Mouse (Mus musculus) ovary, postnatal 36 days (tissue): ENCODE data around the gene Psmb7.

Source experiments
- DNase-seq: peaks from one replicate; pipeline ENCODE4 v3.0.0; 2022; ENCODE audit warnings: low spot score, mixed read lengths

Psmb7 gene

GRCm38 (mm10) chr2:38591751-38592459, 52.0 kb downstream of the Psmb7 start:
- no peak for DNase-seq

GRCm38 (mm10) chr2:38586733-38587132, 57.2 kb downstream of the Psmb7 start:
- DNase-seq, result no peak

GRCm38 (mm10) chr2:38585379-38585736, 58.5 kb downstream of the Psmb7 start:
- no peak for DNase-seq

DNA sequence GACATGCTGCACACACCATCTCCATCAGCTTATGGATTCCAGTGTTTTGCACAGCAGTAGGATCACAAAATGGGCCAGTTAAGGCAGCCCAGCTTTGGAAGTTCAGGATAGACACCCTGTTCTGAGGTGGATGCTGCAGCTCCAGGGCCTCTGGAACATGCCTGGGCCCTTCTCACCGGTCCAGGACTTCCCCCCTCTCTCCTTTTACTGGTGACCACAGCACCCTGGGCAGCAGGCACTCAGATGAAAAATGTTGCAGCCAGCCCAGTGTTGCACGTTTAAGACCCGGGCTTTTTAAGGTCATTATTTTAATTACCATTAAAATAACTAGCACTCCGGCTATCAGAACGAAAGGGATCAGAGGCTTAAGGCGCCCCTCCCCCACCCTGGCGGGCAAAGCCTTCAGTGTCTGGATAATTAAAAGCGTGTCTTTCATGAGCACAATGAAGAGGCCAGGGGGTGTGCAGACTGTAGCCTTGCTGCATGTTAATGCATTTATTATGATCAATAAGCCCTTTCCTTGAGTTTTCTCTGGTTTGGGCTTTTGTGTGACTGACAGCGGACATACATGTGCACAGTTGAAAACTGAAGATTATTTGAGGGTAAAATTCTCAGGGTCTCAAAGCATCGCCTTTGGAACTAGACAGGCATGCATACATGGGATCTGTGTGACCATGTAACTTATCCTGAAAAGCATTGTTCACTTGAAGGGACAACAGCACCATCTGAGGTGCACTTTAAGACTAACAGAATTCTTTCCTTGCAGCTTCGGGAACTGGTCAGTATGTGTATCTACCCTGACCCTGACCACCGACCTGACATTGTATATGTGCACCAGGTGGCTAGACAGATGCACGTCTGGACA, 59.1 kb downstream of the Psmb7 start:
- DNase-seq, result no peak

DNA sequence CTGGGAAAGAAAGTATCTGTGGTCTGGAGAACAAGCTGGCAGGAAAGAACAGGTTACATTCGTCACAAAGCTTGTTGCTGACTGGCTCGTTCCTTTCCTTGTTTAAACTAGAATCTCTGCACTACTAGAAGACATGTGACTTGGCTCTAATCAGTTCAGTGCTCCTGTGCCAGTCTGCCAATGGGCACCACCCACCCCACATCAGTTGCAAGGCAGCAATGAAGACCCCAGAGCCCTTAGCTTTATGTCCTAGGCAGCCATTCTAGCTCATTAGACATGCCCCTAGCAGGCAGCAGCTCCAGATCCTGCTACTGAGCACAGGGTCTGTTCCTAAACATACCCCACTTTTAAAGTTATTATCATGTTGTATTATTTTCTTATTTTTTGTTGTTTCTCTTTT, 59.9 kb downstream of the Psmb7 start:
- no peak for DNase-seq

DNA sequence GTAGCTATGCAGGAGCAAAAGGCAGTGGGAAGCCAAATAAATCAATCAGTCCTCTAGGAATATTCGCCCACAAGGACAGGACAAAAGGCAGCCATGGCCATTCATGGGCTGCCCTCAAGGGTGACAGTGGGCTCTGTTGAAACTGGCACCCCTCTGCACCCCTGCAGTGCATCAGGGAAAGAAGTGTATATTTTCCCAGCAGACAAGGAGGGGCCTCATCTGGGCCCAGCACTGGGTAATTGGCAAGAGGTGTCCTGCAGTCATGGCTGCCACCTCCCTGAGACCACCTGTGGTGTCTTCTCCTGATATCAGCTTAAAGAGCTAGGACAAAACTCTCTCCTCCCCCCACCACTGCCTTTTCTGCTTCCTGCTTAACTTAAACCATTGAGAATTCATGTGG, 64.4 kb downstream of the Psmb7 start:
- DNase-seq, result no peak

- DNase-seq, result no peak
Observed at GRCm38 (mm10) chr2:38578602-38579521, 65.0 kb downstream of the Psmb7 start.

DNA sequence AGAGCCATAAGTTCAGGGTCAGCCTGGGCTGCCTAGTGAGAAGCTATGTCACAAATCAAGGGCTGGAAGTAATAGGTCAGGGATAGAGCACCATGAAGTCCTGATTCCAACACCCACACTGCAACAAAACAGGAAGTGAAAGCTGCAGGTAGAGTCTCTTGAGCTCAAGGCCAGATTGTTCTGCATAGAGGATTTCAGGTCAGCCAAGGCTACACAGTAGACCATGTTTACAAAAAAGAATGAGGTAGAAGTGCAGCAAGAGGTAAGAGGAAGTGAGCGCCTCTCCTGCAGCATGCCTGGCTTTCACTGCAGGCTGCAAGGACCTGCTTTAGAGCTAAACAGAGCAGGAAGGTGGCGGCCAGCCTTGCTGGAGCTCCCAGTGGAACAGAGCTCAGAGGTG, 69.2 kb downstream of the Psmb7 start:
- no peak for DNase-seq

DNA sequence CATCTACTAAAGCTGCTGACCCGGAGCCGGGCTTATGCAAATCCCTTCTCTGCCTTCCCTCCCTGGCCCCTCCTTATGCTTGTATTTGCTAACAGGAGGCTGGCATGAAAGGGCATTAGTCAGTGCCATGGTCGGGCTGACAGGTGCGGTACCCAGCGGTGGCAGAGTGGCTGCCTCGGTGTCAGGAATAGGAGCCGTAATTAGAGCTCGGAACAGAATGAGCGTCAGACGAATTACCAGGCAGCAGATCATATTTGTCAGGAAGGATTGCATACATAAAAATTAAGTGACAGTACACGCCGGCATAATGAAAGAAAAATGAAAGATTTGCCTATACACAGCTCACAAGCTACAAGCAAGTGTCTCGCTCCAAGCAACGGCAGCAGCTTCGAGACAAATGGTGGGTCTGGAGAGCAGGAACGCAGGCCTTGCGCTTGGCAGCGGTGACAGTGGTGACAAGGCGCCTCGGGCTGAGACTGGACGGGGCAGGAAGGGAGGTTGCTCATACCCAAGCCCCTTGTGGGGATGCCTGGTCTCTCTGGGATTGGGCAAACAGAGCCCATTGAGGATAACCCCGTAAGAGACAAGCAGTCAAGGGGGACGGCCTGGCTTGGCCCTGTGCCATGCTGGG, 71.8 kb downstream of the Psmb7 start:
- DNase-seq, result no peak

DNA sequence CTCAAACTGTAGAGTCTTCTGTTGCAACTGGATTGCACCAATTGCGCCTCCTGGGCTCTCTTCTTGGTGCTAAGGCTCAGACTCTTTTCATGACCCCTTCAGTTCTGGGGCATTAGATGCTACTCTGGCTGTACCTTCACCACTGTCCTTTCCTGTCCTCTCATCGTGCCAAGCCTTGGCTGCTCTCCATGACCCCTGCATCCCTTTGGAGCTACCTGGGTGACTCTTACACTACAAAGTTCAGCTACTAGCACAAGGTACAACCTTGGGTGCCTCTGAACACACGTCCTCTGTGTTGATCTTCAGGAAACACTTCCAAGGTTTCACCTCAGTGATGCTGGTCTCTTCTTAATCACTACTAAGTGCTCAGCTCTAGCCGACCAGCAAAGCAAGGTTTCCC, 81.3 kb downstream of the Psmb7 start:
- DNase-seq, result no peak

- no peak for DNase-seq
Observed at GRCm38 (mm10) chr2:38560296-38561227, 83.3 kb downstream of the Psmb7 start.

GRCm38 (mm10) chr2:38556721-38557120, 87.2 kb downstream of the Psmb7 start:
- DNase-seq, result no peak

DNA sequence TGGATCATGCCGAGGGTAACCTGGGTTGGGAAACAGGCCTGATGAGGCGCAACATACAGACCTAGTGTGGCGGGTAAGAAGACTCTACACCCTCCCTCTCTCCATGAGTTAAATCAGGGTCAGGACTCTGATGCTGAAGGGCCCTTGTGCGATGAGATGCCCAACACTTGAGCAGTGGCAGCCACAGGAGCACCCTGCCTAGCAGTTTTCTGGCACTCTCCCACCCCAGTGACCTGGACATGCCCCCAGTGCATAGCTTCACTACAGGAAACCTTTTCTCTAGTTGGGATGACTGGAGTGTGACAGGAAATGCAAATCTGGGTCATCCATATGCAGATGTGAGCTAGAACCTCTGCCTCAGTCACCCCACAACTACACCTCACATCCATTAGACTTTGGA, 88.2 kb downstream of the Psmb7 start:
- DNase-seq, result no peak

GRCm38 (mm10) chr2:38554226-38554995, 89.5 kb downstream of the Psmb7 start:
- DNase-seq, result no peak

- no peak for DNase-seq
Observed at GRCm38 (mm10) chr2:38552004-38552443, 91.9 kb downstream of the Psmb7 start.

DNA sequence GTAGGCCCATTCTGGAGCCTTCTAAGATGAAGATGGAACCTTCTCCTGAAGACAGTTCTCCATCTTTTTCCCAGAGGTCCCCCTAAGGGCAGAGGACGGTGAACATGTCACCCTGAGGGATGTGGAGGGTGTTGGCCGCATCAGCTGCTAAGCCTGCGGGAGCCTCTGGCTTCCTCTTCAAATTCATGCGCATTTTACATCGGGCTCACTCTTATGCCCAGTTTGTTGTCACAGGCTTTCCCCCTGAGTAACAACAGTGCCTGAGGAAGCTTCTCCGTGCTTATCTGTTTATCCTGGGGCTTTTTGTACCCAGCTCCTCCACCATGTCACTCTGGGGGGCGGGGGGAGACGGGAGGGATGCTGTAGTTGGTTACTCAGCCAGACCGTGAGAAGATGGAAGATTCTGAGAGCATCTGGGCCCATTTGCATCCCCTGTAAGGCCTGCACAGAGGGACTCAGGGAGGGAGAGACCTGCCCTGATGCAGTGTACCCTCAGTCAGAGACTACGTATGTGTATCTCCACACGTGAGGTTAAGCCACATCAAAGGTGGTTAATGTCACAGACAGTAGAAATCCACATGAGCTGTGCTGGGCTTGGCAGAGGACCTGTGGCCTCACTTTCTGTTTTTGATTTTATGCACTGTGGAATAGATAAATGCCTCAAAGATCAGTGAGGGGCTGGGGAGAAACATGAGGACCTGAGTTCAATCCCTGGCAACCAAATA, 95.9 kb downstream of the Psmb7 start:
- DNase-seq, result no peak

- no peak for DNase-seq
Observed at GRCm38 (mm10) chr2:38546748-38547147, 97.1 kb downstream of the Psmb7 start.

GRCm38 (mm10) chr2:38546222-38546621, 97.7 kb downstream of the Psmb7 start:
- DNase-seq, result peak; percentile 57

DNA sequence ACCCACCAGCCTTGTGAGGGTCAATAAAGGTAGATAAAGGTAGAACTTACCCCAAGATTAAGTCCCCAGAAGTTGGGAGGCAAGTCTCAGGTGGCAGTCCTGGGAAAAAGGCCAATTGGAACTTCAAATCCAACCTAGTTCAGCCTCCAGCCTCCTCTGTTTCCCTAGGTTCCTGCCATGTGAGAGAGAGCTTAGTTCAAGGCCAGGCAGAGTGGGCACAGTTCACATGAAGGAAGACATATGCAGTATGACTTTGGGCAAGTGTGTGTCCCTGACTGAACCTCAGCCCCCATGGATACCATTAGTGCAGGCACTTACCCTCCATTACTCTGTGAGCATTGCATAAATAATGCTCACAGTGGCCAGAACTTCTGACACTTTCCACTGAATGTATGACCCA, 98.2 kb downstream of the Psmb7 start:
- DNase-seq, result no peak
